Mouse (Mus musculus) limb, embryonic 13.5 days (tissue): ENCODE data around the gene Dnmt3a. TPM values are rescaled to one million over a fixed set of nuclear protein-coding genes. Genes with fewer than 3 reads are reported as not detected.

Experiments
- ATAC-seq: fragments of 200-750 bp; cut with Nextera tagmentation; 2 replicates; pipeline ENCODE4 v1.8.0; 2017; ENCODE audit warnings: low read depth, moderate number of reproducible peaks, moderate TSS enrichment; ENCODE audit not compliant: low FRiP score
- H3K27ac ChIP-seq: fragments of 300-500 bp; sonication (generic); 2 replicates; pipeline ENCODE4 v1.5.1; 2015; ENCODE audit warnings: inconsistent platforms, mild to moderate bottlenecking, moderate library complexity
- H3K27me3 ChIP-seq: fragments of 300-500 bp; sonication (generic); 2 replicates; pipeline ENCODE4 v1.6.1; 2015; ENCODE audit warnings: mild to moderate bottlenecking, inconsistent platforms
- H3K36me3 ChIP-seq: fragments of 300-500 bp; sonication (generic); 2 replicates; pipeline ENCODE4 v1.6.1; 2015; ENCODE audit warnings: inconsistent platforms, mild to moderate bottlenecking, moderate library complexity
- H3K4me1 ChIP-seq: fragments of 300-500 bp; sonication (generic); 2 replicates; pipeline ENCODE4 v1.6.1; 2015; ENCODE audit warnings: inconsistent platforms
- H3K4me2 ChIP-seq: fragments of 300-500 bp; sonication (generic); replicated peaks from 2 replicates; pipeline ENCODE4 v1.6.1; 2015; ENCODE audit warnings: inconsistent platforms, mild to moderate bottlenecking, moderate library complexity
- H3K4me3 ChIP-seq: fragments of 300-500 bp; sonication (generic); 2 replicates; pipeline ENCODE4 v1.5.1; 2015; ENCODE audit warnings: moderate library complexity, mild to moderate bottlenecking, inconsistent platforms
- H3K9ac ChIP-seq: fragments of 300-500 bp; sonication (generic); 2 replicates; pipeline ENCODE4 v1.6.1; 2015; ENCODE audit warnings: mild to moderate bottlenecking, inconsistent platforms
- H3K9me3 ChIP-seq: fragments of 300-500 bp; sonication (generic); 2 replicates; pipeline ENCODE4 v1.6.1; 2016; ENCODE audit warnings: inconsistent platforms
- WGBS: fragments of 180-500 bp; shearing (Covaris S2); methylation state at CpG from one replicate; pipeline ENCODE4 v1.1.7; 2015; 5-methylcytosine and 5-hydroxymethylcytosine counted together
- polyA plus RNA-seq: library from polyadenylated mRNA; unstranded; fragments of >200 nt; fragmentation: Nextera tagmentation; extraction: Ambion mirVana; gene quantifications from 2 replicates; pipeline ENCODE4 v1.2.1, GENCODE M21; 2015

Gene Dnmt3a
- polyA plus RNA-seq, 1 experiment from 2014 or later, result 200 TPM

GRCm38 (mm10) chr12:3788421-3789051, 17.3 kb upstream of the Dnmt3a start:
- no peak for ATAC-seq
- H3K4me1 ChIP-seq, result peaks cover 53% of the 10 kb centered on the region
- H3K9me3 ChIP-seq, result no peaks in the 10 kb centered on the region
- H3K27ac ChIP-seq, result peak overlapping the region; percentile 34; the same call in 1 of the 2 replicates
- no peak overlapping the region for H3K4me2 ChIP-seq
- no peak overlapping the region for H3K4me3 ChIP-seq
- H3K36me3 ChIP-seq, result no peaks in the 10 kb centered on the region
- H3K27me3 ChIP-seq, result no peaks in the 10 kb centered on the region
- WGBS, result 30% methylated on average over 5 of the region's 5 CpGs
- H3K9ac ChIP-seq, result no peak overlapping the region

- Histone ChIP-seq H3K9me3 (no peaks in the 10 kb centered on the region), H3K36me3 (no peaks in the 10 kb centered on the region), H3K9ac (no peak overlapping the region), H3K4me1 (peaks cover 45% of the 10 kb centered on the region), H3K27me3 (no peaks in the 10 kb centered on the region), H3K4me3 (no peak overlapping the region), H3K27ac (no peak overlapping the region), H3K4me2 (no peak overlapping the region)
- WGBS, result 54% methylated on average over 5 of the region's 5 CpGs
- no peak for ATAC-seq
These were observed 16.1 kb upstream of the Dnmt3a start for GRCm38 (mm10) chr12:3789626-3790185.

GRCm38 (mm10) chr12:3791257-3791656, 14.6 kb upstream of the Dnmt3a start:
- no peaks in the 10 kb centered on the region for H3K36me3 ChIP-seq
- peak overlapping the region; percentile 68 for H3K4me2 ChIP-seq
- peaks cover 40% of the 10 kb centered on the region for H3K4me1 ChIP-seq
- no peak overlapping the region for H3K27ac ChIP-seq
- no peak overlapping the region for H3K9ac ChIP-seq
- H3K4me3 ChIP-seq, result peak overlapping the region; percentile 43
- WGBS, result 40% methylated on average over 7 of the region's 7 CpGs
- no peak for ATAC-seq
- H3K27me3 ChIP-seq, result no peaks in the 10 kb centered on the region
- H3K9me3 ChIP-seq, result no peaks in the 10 kb centered on the region

GRCm38 (mm10) chr12:3791732-3792131, 14.1 kb upstream of the Dnmt3a start:
- Histone ChIP-seq H3K27ac (no peak overlapping the region), H3K4me2 (peak overlapping the region; percentile 68), H3K9me3 (no peaks in the 10 kb centered on the region), H3K27me3 (no peaks in the 10 kb centered on the region), H3K4me1 (peaks cover 38% of the 10 kb centered on the region), H3K9ac (peak overlapping the region; percentile 59; the same call in 1 of the 2 replicates), H3K36me3 (no peaks in the 10 kb centered on the region), H3K4me3 (peak overlapping the region; percentile 43)
- whole genome bisulfite sequencing, result 1% methylated on average over 22 of the region's 22 CpGs
- ATAC-seq, result peak; percentile 80

GRCm38 (mm10) chr12:3792248-3792647, 13.6 kb upstream of the Dnmt3a start:
- H3K27ac ChIP-seq, result no peak overlapping the region
- WGBS, result 18% methylated on average over 8 of the region's 8 CpGs
- peaks cover 33% of the 10 kb centered on the region for H3K4me1 ChIP-seq

GRCm38 (mm10) chr12:3795569-3795968, 10.2 kb upstream of the Dnmt3a start:
- Histone ChIP-seq H3K27me3 (no peaks in the 10 kb centered on the region), H3K36me3 (no peaks in the 10 kb centered on the region), H3K27ac (no peak overlapping the region), H3K9ac (no peak overlapping the region), H3K4me2 (no peak overlapping the region), H3K9me3 (no peaks in the 10 kb centered on the region), H3K4me3 (no peak overlapping the region), H3K4me1 (peaks cover 6% of the 10 kb centered on the region)
- 31% methylated on average over 4 of the region's 4 CpGs for WGBS
- ATAC-seq, result no peak

More at GRCm38 (mm10) chr12:3792248-3792647, 13.6 kb upstream of the Dnmt3a start:
- Histone ChIP-seq H3K36me3 (no peaks in the 10 kb centered on the region), H3K9me3 (no peaks in the 10 kb centered on the region), H3K9ac (peak overlapping the region; percentile 59; the same call in 1 of the 2 replicates), H3K4me2 (peak overlapping the region; percentile 68), H3K4me3 (peak overlapping the region; percentile 43), H3K27me3 (no peaks in the 10 kb centered on the region)
- no peak for ATAC-seq

GRCm38 (mm10) chr12:3799551-3799950, 6.3 kb upstream of the Dnmt3a start:
- H3K27me3 ChIP-seq, result no peaks in the 10 kb centered on the region
- ATAC-seq, result no peak
- WGBS, result 85% methylated on average over 1 of the region's 1 CpGs

GRCm38 (mm10) chr12:3806271-3806684, 471 bp downstream of the Dnmt3a start:
- 0 out of 2 replicates have a peak, but pooled peaks cover 3% of the 10 kb centered on the region for H3K36me3 ChIP-seq
- 1% methylated on average over 24 of the region's 41 CpGs for WGBS
- H3K4me3 ChIP-seq, result peak overlapping the region; percentile 93
- H3K9ac ChIP-seq, result peak overlapping the region; percentile 93
- H3K27ac ChIP-seq, result peak overlapping the region; percentile 93
- H3K4me2 ChIP-seq, result peak overlapping the region; percentile 87
- ATAC-seq, result peak; percentile 77
- no peaks in the 10 kb centered on the region for H3K27me3 ChIP-seq
- no peaks in the 10 kb centered on the region for H3K9me3 ChIP-seq
- H3K4me1 ChIP-seq, result peaks cover 40% of the 10 kb centered on the region

More at GRCm38 (mm10) chr12:3799551-3799950, 6.3 kb upstream of the Dnmt3a start:
- no peak overlapping the region for H3K27ac ChIP-seq
- H3K9me3 ChIP-seq, result no peaks in the 10 kb centered on the region
- no peaks in the 10 kb centered on the region for H3K4me1 ChIP-seq
- no peak overlapping the region for H3K4me2 ChIP-seq
- no peaks in the 10 kb centered on the region for H3K36me3 ChIP-seq
- H3K4me3 ChIP-seq, result no peak overlapping the region
- no peak overlapping the region for H3K9ac ChIP-seq

- Histone ChIP-seq H3K27ac (peak overlapping the region; percentile 93), H3K36me3 (0 out of 2 replicates have a peak, but pooled peaks cover 3% of the 10 kb centered on the region), H3K4me2 (peak overlapping the region; percentile 87), H3K4me3 (peak overlapping the region; percentile 93), H3K4me1 (peaks cover 45% of the 10 kb centered on the region), H3K9ac (peak overlapping the region; percentile 93), H3K9me3 (no peaks in the 10 kb centered on the region), H3K27me3 (no peaks in the 10 kb centered on the region)
- under 1% methylated on average over 92 of the region's 141 CpGs for WGBS
- ATAC-seq, result peak; percentile 33
These were observed 1.1 kb downstream of the Dnmt3a start for GRCm38 (mm10) chr12:3806703-3807547.

- WGBS, result under 1% methylated on average over 48 of the region's 105 CpGs
These were observed 2.0 kb downstream of the Dnmt3a start for GRCm38 (mm10) chr12:3807548-3808395.

GRCm38 (mm10) chr12:3808396-3808981, 2.7 kb downstream of the Dnmt3a start:
- H3K9ac ChIP-seq, result peak overlapping the region; percentile 93
- H3K9me3 ChIP-seq, result no peaks in the 10 kb centered on the region
- H3K27me3 ChIP-seq, result no peaks in the 10 kb centered on the region
- H3K4me2 ChIP-seq, result peak overlapping the region; percentile 87
- H3K27ac ChIP-seq, result peak overlapping the region; percentile 93
- 0 out of 2 replicates have a peak, but pooled peaks cover 3% of the 10 kb centered on the region for H3K36me3 ChIP-seq
- peaks cover 56% of the 10 kb centered on the region for H3K4me1 ChIP-seq
- ATAC-seq, result no peak
- 4% methylated on average over 10 of the region's 10 CpGs for WGBS
- H3K4me3 ChIP-seq, result peak overlapping the region; percentile 93

More at GRCm38 (mm10) chr12:3807548-3808395, 2.0 kb downstream of the Dnmt3a start:
- ATAC-seq, result peak; percentile 67
- Histone ChIP-seq H3K4me2 (peak overlapping the region; percentile 87), H3K4me3 (peak overlapping the region; percentile 93), H3K9me3 (no peaks in the 10 kb centered on the region), H3K4me1 (peaks cover 51% of the 10 kb centered on the region), H3K9ac (peak overlapping the region; percentile 93), H3K27ac (peak overlapping the region; percentile 93), H3K36me3 (0 out of 2 replicates have a peak, but pooled peaks cover 3% of the 10 kb centered on the region), H3K27me3 (no peaks in the 10 kb centered on the region)
